Mouse (Mus musculus): ENCODE results near the gene 4930564D02Rik. TPM values are rescaled to one million over a fixed set of nuclear protein-coding genes. Genes with fewer than 3 reads are reported as not detected.

4930564D02Rik gene
- not detected for total RNA-seq (2021)
- long read RNA-seq, experiment 1 = 0 reads
- long read RNA-seq, experiment 2 = 0 reads

GRCm38 (mm10) chr3:105066544-105066943, at the start of gene 4930564D02Rik:
4930564D02Rik (plus strand) TSS chr3:105066844.
- no peak for DNase-seq

GRCm38 (mm10) chr3:105017314-105017713, 49.3 kb upstream of the 4930564D02Rik start:
- no peak for DNase-seq

GRCm38 (mm10) chr3:105018085-105018782, 48.4 kb upstream of the 4930564D02Rik start:
- no peak for DNase-seq

- no peak for DNase-seq
Measured at GRCm38 (mm10) chr3:105018783-105019105, 47.9 kb upstream of the 4930564D02Rik start.

DNA sequence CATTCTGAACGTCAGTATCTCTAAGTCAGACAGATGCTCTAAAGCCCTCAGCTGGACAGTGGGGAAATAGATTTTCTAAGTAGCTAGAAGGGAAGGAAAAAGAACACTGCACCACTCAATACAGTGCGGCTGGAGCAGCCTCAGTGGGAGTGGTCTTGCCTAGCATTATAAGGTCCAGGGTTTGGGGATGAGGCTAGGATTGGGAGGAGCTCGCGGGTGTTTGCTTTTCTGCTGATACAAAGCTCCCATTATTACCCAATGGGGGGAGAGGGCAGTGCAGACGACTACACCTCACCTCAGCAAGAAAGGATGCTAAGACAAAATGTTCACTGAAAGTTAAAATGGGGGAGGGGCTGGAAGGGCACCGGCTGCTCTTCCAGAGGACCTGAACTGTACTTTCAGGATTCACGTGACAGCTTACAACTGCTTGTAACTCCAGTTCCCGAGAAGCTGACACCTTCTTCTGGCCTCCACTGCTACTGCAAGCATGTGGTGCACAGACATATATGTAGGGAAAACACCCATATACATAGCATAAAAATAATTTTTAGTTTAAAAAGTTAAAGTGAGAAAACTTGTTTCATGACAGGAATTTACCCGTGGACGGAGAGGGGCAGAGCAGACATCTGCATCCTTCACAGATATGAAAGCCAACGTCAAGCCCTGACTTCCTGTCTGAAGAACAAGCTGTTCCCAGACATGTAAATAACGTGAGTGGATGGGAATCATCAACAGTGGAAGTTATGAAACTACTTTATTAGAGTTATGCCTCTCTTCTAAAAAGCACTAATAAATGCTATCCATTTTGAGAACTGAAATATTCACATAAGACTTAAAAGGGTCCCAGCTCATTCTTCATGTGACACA, 46.6 kb upstream of the 4930564D02Rik start:
- DNase-seq = no peak

GRCm38 (mm10) chr3:105023371-105024005, 43.2 kb upstream of the 4930564D02Rik start:
- DNase-seq = no peak

GRCm38 (mm10) chr3:105036281-105036847, 30.3 kb upstream of the 4930564D02Rik start:
- DNase-seq = no peak

DNA sequence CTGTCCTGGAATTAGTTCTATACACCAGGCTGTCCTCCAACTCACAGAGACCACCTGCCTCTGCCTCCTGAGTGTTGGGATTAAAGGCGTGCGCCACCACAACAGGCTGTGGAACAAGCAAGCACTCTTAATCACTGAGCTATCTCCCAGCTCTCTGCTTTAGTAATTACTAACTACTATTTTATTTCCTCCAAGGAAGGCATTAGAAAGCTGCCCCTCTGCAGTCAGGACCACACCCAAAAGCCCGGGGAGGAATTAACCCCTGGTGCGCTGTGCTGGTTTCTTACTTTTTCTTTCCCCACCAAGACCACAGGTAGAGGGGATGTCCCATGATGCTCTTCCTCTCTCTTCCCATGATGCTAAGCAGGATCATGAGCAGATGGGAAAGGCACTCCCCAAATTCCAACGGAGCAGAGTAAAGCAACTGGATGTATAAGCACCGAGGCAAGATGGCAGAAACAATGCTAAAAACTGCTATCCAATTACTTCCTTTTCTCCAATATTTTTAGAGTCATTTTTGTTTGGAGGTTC, 29.3 kb upstream of the 4930564D02Rik start:
- no peak for DNase-seq

GRCm38 (mm10) chr3:105040002-105040401, 26.6 kb upstream of the 4930564D02Rik start:
- no peak for DNase-seq

DNA sequence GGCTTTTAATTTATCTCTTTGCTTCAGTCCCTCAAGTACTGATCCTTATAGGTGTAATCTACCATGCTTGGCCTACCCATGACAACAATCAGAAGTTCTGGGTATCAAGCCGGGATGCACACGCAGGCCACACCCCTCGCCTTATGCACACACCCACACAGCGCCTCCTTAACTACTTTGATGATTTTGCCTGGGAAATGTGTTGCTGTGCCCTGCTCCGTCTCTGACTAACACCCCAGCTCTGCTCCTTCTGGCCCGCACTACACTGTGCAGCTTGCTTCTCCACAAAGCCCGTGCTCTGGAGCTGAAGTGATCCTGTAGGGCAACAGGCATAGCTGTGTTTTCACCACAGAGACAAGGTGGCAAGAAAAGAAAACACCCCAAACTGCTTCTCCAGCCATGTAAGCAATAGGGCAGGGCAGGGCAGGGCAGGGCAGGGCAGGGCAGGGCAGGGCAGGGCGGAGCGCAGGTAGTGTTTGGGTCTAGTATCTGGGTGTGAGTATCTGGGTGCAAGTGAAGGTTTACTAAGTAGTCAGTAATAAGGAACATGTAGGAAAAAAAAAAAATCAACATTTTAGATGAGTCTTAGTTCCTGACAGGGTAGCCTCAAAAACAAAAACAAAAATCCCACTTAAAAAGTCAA, 25.5 kb upstream of the 4930564D02Rik start:
- DNase-seq = no peak

GRCm38 (mm10) chr3:105043746-105044145, 22.9 kb upstream of the 4930564D02Rik start:
- DNase-seq = no peak

- DNase-seq = no peak
Measured at GRCm38 (mm10) chr3:105046870-105047269, 19.8 kb upstream of the 4930564D02Rik start.

DNA sequence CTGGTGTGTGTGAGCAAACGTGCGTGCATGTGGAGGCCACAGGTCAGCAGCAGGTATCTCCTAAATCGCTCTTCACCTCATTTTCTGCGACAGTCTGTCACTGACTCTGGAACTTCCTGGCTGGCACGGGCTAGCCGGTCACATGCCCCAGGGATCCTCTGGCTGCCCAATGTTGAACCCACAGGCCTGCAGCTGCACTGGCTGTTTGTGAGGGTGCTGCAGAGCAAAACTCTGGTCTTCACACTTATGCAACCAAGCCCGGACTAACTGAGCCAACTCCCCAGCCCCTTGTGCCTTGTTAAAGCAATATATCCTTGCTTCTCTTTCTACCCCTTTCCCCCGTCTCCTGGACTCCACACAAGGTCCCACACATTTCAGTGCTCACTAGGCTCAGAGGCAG, 19.0 kb upstream of the 4930564D02Rik start:
- DNase-seq = peak; percentile 61

DNA sequence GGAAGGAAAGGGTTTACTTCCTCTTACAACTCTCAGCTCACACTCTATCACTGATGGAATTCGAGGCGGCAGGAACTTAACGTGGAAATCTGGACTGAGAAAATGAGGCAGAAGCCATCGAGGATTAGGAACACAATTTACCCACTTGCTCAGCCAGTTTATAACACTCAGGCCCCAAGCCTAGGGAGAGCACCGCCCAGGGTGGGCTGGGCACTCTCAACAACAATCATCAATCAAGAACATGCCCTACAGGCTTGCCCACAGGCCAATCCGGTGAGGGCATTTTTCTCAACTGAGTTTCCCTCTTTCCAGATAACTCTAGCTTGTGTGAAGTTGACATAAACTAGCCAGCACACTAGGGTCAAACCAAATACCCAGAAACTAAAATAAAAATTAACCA, 16.8 kb upstream of the 4930564D02Rik start:
- DNase-seq = no peak

- DNase-seq = no peak
Measured at GRCm38 (mm10) chr3:105051103-105051502, 15.5 kb upstream of the 4930564D02Rik start.

- DNase-seq = no peak
Measured at GRCm38 (mm10) chr3:105052171-105052936, 14.3 kb upstream of the 4930564D02Rik start.

DNA sequence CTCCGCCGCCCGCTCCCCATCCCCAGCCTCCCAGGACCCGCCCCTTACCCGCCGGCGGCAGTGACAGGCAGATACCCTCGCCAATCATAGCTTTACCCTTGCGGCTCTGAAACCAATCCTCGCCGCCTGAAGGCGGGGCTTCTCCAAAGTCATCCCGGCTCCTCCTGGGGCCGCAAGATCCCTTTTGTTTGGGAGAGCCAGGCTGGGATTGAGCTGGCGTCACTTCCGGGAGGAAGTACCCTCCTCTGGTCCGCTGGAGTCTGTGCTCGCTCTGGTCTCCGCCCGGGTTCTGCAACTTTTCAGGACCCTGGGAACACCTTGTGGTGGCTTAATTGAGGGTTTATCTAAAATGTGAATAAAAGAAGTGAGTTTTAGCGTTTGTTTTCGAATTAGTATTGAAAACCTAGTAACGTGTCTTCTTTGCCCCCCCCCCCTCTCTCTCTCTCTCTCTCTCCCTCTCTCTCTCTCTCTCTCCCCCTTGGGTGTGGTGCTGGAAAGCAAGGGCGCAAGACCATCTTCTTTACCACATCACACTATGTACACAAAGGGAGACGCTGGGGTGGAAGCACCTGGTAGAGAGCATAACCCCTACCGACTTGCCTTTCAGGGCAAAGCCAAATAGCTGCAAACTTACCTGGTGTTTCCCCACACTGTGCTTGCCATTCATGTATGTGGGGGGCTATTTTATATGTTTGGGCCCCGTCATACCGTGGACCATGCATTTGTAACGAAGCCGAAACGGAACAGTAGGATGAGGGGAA, 13.5 kb upstream of the 4930564D02Rik start, which contains the start of gene Cttnbp2nl:
Cttnbp2nl (minus strand) TSS at position 210 of the 761 bp plus-strand sequence.
- peak; percentile 99 for DNase-seq

- DNase-seq = no peak
Measured at GRCm38 (mm10) chr3:105053698-105054001, 13.0 kb upstream of the 4930564D02Rik start.

GRCm38 (mm10) chr3:105054952-105055351, 11.7 kb upstream of the 4930564D02Rik start:
- peak; percentile 70 for DNase-seq

GRCm38 (mm10) chr3:105055666-105056065, 11.0 kb upstream of the 4930564D02Rik start:
- DNase-seq = no peak

Data from adrenal gland, postnatal 10 days (tissue).